Mouse (Mus musculus) megakaryocyte-erythroid progenitor cell, adult 5 weeks (primary cell): Measurements from ENCODE around the gene Dspp. TPM values are rescaled to one million over a fixed set of nuclear protein-coding genes. Genes with fewer than 3 reads are reported as not detected.

Experiments
- polyA plus RNA-seq: library from polyadenylated mRNA; stranded (reverse); fragments of >175 nt; gene quantifications from 2 replicates; pipeline ENCODE4 v1.2.3, GENCODE M21; 2012

Gene Dspp
- polyA plus RNA-seq: not detected in 2 replicates

DNA sequence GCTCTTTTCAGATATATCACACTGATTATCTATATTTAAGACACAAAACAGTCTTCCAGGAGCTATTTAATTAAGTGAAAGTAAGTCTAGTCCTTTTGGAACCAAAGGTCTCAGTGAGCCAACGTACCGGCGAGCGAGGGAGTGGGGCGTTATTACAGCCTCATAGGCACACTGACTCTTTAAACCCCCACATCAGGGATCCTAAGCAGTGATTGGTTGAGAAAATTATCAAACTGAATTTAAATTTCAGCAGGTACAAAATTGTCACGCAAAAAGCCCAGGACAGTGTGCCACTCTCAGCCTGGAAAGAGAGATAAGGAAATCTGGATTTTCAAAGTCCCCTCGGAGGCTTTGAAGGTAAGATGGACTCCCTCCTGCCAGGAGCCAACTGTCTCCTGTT, at the start of gene Dspp:
TSS of gene Dspp (plus strand) at position 301 of the 400 bp plus-strand sequence.

GRCm38 (mm10) chr5:104202351-104202750, 31.8 kb downstream of the Dspp start, which contains the start of gene Dmp1:
Gene Dmp1, plus strand, starts transcription at chr5:104202613.

Other genes starting within 250 kb of the Dspp start
- gene Hsd17b13, start 193.3 kb upstream of the Dspp start, polyA plus RNA-seq: not detected in 2 replicates
- 6.8 and 8.1 TPM in 2 replicates for gene Hsd17b11, start 148.8 kb upstream of the Dspp start, polyA plus RNA-seq
- gene Nudt9, start 124.4 kb upstream of the Dspp start, polyA plus RNA-seq: 91.7 and 99.6 TPM in 2 replicates
- gene Gm17660, start 93.1 kb upstream of the Dspp start, polyA plus RNA-seq: not detected in 2 replicates
- gene Sparcl1, start 57.0 kb upstream of the Dspp start, polyA plus RNA-seq: not detected in 2 replicates
- gene Dmp1, start 31.9 kb downstream of the Dspp start, polyA plus RNA-seq: 0.03 TPM in 1 of 2 replicates, not detected in the other
- gene Ibsp, start 128.5 kb downstream of the Dspp start, polyA plus RNA-seq: 0.08 and 0.18 TPM in 2 replicates
- gene Mepe, start 154.6 kb downstream of the Dspp start, polyA plus RNA-seq: not detected in 2 replicates